Mouse (Mus musculus) left cerebral cortex, postnatal 36 days (tissue): Measurements from ENCODE around the gene Atp11a. TPM values are rescaled to one million over a fixed set of nuclear protein-coding genes. Genes with fewer than 3 reads are reported as not detected.

Source experiments
- DNase-seq, 2 experiments: peaks; one replicate each; pipeline ENCODE4 v3.0.0; 2021 to 2022; ENCODE audit warnings: low spot score in 2 of 2, mixed read lengths in 1 of 2
- intact Hi-C: fragments of 180-260 bp; cut with DNase I; formaldehyde crosslinking; loops from one replicate; pipeline ENCODE4 v1.15.1; 2025
- total RNA-seq, 2 experiments: library from RNA; stranded (reverse); gene quantifications; 2 replicates each; pipeline ENCODE4 v1.2.3; 2021

The Atp11a gene
- total RNA-seq, 2 experiments from 2014 or later = 39.7 to 52.2 TPM

DNA sequence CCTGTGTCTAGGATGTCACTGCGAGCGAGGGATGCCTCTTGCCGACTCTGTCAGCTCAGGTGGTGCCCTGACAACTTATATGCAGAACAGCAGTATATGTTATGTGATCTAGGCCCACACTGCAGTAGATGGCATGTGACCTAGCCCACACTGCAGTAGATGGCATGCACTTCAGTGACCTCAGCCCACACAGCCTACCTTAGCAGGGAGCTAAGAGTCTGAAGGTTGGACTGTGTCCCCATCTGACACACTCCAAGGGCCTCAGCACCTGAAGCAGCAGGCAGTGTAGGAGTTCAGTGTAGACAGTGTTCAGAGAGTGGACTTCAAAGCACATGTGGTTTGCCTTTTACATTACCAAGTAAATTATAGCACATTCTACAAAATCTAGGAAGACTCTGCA, 10.4 kb downstream of the Atp11a start:
- intact Hi-C loops = no loop called here

DNA sequence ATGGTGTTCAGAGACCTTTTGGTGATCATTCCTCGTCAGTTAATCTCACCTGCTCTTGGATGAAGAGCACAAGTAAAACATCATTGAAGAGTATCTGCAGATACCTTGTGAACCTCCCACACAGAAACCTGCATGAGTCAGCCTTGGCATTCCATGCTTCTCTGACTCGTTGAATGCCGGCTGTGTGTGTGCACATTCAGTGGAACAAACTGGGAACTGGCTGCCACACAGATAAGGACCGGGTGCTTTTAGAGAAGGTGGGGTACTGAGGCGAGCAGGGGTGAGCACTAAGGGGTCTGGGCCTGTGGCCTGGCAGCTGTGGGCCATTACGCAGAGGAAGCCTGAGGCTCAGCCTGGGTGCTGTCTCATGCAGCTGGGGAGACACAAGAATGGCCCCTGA, 11.9 kb downstream of the Atp11a start:
- no peak for DNase-seq
- intact Hi-C loops = no loop called here

More for the DNA sequence above, 10.4 kb downstream of the Atp11a start:
- DNase-seq = no peak

DNA sequence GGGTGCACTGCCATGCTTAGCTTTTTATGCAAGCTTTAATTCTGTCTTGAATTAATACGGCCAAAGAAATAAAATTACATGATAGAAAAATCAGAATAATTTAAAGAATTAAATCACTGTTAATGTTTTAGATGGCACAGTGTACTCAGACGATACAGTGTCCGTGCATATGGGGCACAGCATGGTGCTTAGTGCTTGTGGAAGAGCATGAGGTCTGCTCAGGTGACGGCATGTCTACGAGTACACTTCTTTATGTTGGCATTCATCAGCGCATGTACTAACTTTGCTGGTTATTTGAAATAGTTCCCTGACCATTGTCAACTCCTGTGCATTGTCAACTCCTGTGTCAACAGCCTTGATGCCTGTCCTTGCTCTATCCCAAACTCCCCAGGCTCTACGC, 12.5 kb downstream of the Atp11a start:
- intact Hi-C loops = no loop called here
- DNase-seq = no peak

DNA sequence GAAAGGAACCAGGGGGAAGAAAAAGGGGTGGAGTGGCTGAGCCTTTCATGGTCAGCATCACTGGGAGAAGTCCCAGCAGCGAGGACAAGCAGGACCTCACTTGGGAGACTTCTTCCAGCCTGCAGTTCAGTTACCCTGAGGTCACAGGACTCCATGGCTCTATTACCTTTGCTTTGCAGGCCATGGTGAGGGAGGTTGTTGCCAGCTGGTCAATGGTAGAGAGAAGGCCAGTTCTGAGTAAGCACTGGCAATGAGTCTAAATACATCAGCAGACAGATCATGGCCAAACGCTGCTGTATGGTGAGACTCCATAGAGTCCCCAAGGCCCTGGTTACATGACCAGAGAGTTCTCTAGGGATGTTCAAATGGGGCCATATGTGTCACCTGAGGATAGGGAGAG, 15.5 kb downstream of the Atp11a start:
- DNase-seq = no peak
- intact Hi-C loops = no loop called here

DNA sequence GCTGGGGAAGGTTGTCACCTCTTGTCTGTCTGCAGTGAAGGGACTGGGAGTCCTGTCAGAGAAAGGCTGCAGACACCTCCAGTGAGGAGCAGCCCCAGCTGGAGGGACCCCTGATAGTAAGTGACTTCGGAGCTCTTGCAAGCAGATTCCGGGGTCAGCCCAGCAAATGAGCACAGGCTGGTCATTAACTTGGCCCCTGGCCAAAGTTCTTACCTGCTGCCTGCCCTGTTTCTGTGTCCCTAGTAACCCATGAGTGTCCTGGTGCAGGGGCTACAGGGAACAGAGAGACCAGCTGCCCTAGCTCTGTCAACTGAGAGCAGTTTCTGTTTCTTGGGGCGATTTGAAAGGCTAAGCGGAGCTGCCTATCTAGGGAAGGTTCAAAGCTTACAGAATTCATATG, 17.1 kb downstream of the Atp11a start:
- intact Hi-C loops = no loop called here
- no peak for DNase-seq

DNA sequence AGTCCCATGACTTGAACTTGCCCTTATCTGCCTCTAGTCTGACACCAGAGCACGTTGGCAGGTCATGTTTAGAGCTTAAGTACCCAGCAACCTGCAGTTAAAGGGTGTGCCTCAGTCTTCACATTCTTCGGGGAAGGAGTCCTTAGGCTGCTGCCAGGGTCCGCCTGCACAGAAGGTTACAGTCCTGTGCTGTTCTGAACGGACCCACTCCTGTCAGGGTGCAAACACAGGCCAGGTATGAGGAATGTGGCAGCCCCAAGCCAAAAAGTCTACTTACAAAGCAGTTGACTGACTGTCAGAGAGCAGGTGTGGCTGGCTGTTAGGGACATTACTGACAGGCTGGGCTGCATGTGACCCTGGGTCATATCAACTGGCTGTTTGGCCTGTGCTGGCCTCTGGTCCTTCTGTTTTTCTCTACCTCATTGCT, 18.1 kb downstream of the Atp11a start:
- intact Hi-C loops = no loop called here
- no peak for DNase-seq

DNA sequence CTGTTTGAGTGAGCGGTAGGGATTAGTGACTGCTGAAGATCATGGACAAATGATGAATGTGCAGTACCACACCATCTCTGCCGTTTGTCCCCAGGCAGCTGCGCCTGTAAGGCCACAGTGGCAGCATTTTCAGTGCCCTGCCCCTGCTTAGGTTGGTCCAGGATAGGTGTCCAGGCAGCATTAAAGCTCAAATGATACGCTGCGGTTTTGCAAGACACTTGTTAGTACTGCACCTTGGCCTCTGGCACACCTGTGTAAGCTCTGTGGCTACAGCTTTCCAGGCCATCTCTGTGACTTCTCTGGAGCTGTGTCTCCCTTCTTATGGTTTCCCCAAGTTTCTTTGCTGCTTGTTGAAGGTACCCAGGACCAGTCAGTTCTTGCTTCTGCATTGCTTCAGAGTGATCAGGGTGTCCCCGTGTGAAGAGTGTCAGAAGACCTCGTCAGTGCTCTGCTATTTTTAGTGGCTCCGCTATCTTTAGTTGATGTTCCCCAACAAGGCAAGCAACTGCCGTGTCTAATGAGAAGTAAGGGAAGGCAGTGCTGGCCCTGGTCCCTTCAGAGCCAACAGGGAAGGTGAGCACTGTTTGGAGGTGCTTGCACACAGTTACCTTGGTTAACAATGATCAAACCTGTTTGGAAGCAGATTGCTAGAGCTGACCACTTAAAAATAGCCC, 18.6 kb downstream of the Atp11a start:
- DNase-seq = no peak

DNA sequence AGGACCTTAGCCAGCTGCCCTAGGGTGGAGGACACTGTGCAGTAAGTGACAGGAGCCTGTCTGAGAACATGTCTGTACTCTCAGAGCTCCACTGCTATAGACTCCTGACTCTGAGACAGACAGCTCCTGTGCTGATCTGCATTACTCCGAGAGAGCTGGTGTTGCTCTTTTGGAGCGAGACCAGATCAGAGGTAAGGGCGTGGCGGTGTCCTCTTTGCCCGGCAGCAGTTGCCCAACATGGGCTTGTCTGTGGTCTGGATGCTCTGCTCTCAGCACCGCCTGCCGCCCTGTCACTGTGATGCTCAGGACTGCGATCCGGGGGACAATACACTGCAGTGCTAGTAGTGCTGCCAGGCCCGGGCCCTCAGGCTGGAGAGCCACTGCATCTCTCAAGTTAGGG, 19.4 kb downstream of the Atp11a start:
- intact Hi-C loops = no loop called here
- no peak for DNase-seq

More for the DNA sequence above, 18.6 kb downstream of the Atp11a start:
- intact Hi-C loops = no loop called here

DNA sequence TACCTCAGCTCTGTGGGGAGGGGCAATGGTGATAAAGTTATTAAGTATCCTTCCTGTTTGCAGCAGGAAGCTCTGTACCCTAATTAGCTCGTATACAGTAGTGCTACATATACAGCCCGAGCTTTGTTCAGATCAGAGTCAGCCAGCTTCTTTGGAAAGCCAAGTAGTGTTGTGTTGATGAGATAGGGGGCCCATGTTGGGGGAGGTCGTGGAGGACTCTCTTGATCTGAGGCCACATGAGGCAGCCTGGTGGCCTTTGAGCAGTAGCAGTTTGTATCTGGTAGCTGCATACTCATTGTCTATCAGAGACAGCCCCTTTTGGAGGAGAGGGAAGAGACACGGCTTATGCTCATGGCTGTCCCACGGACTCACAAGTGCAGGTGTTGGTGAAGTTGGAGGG, 20.4 kb downstream of the Atp11a start:
- no peak for DNase-seq
- intact Hi-C loops = no loop called here

DNA sequence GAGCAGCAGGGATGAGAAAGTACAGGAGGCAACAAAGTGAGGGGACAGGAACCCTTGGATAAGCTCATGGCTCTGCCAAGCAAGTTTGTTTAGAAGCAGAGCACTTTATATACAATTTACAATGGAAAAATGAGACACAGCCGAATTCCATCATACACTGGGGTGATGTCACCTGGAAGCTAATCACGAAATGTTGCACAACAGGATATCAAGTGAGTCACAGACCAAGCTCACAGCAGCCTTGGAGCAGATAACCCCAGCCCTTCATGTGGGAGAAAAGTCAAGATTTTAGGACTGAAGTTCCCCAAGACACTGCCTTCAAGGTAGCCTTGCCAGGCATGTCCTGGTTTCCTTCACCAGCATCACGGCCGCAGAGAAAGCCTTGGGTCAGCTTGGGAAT, 22.7 kb downstream of the Atp11a start:
- intact Hi-C loops = no loop called here
- DNase-seq = no peak

DNA sequence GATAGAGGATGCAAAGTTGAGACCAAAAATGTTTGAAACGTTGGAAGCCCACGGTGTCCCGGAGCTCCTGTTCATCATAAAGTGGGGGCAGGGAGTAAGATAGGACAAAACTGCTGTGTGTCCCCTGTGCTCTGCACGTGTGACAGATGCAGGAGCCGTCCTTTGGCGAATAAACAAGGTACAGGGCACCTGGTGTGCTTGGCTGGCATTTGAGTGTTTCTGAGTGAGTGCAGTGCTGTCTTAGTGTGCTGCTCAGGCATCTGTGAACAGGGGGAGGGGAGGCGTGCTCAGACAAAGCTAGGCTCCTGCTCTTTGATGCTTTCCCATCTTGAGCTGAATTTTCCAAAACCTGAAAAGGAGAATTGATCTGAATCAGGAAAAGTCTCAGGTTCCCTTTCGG, 28.7 kb downstream of the Atp11a start:
- intact Hi-C loops = no loop called here

DNA sequence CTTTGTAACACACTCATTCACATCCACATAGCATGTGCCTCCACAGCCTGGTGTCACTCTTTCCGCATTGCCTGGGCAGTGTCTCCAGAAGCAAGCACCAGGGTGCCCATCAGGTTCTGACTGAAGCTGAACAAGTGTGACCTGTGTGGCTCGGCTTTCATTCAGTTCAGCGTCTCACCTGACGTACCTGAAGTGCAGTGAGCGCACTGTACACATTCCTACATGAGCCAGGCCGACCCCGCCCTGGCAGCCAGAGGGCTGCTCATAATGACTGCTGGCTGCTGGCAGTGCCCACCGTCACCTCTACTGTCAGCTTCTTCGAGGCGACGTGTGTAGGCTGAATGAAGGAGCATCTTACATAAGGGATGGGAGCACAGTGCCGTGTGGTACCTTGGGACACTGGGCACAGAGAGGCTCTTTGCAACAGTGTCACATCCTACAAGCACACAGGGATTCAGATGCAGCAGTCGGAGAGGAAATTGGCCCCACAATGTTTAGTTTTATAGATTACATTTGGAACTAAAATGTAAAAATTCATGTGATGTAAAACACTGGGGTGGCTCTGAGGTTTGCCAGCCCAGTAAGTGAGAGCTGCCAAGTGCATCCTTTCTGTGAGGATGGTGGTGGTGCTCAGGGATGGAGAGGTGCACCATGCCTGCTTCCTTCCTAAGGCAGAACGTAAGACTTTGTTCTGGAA, 29.6 kb downstream of the Atp11a start:
- DNase-seq = peak in 1 of 2 experiments; percentile 18
- intact Hi-C loops = no loop called here

More for the DNA sequence above, 28.7 kb downstream of the Atp11a start:
- no peak for DNase-seq

DNA sequence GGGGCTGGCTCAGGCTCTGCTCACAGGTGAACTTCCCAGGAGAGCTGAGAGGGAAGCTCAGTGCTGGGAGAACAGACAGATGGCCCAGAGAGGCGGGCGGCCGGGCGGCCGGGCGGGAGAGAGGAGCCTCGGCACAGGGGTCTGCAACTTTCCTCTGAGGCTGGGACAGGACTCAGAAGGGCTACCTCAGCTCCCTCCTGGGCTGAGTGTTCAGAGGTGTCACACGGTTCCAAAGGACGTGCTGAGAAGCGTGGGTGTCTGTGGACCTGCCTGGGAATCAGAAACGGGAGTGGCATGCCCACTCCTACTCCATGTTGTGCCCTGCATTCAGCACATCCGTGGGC, 30.1 kb downstream of the Atp11a start:
- no peak for DNase-seq
- intact Hi-C loops = no loop called here

DNA sequence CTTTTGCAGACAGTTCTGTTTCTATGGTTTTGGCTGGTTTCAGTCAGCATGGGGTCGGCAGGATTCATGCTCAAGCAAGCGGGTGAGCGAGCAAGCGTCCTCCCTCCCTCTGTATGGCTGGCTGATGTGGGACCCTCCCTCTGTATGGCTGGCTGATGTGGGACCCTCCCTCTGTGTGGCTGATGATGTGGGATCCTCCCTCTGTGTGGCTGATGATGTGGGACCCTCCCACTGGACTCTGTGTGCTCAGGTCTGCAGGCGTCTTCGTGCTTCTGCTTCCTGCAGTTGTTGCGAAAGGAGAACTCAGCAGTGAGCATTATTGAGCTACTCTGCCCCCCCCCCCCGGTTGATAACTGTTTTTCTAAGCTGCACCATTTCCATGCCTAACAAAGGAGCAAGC, 30.6 kb downstream of the Atp11a start:
- no peak for DNase-seq
- intact Hi-C loops = no loop called here

DNA sequence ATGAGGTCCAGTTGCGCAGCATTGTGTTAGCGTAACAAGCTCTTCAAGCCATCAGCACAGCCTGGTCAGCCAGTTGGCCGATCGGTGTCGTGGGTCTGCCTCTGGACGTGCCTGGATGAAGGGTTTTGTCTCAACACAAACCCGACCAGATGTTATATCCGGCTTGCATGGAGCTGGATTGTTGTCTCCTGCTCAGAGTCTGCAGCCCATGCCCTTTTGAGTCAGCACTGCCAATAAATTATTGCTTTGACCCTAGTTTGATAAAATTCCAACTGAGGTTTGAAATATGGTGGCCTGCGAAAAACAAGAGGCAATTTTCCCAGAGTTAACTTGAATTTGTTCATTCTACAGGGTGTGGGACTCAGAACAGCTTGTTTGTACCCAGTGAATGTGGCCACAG, 31.9 kb downstream of the Atp11a start:
- intact Hi-C loops = no loop called here
- no peak for DNase-seq

DNA sequence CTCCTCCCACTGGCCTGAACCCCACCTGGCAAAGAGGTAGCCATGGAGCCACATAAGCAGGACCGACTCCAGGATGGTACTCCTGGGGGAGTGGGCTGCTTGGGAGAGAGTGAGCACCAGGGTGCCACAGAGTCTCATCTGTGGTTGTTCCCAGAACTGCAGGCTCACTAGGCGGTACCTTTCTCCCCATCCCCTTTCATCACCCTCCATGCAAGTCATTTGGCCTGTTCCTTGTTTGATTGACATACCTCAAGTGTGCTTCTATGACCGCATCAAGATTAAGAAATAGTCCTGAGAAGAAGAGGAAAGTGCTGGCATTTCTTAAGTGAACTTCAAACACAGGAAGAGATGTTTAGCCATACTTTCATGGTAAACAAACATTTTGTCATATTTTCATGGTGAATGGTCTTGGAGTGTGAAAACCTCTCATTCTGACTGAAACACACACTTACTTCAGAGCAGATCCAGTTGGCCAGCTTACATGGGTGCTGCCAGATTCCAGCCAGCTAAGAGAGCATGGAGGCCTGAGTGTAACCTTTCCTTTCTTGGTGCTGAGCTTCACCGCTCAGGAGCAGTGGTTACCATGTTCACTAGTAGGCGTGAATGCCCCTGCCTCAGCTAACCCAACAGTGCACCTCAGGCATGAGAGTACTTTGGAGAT, 38.3 kb downstream of the Atp11a start:
- no peak for DNase-seq
- intact Hi-C loops = no loop called here

DNA sequence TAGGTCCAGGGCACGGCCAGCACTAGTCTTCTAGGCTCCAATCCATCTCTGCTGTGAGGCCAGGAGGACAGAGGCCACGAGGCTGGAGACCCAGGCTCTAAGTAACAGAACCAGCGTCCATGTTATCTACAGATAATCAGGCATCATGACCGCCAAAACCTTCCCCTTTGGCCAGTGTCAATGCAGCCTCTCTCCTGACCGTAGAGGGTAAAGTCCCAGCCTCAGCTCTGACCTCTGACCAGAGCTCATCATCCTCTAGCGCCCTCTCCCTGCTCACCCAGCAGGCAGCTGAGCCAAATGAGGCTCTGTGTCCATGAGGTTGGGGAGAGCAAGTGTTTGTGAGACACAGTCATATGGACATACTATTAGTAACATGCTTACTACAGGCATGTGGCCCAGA, 42.3 kb downstream of the Atp11a start:
- intact Hi-C loops = no loop called here
- no peak for DNase-seq

DNA sequence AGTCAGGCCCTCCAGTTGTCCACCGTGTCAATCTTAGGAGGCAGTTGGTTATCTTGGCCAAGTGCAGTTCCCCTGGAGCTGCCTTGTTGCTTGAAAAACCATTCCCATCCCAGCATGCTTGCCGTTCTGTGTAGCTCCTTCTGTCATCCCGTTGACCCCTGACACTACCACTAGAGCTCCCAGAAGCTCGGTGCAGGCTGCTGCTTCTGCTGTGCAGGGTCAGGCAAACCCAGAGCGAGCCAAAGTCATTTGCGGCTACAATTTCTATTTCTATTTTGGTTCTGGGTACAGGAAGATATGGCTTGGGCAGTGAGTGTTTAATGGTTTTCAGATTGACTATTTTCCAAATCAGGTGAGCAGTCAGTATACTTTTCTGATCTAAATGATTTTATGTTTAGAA, 43.0 kb downstream of the Atp11a start:
- DNase-seq = no peak
- intact Hi-C loops = no loop called here

DNA sequence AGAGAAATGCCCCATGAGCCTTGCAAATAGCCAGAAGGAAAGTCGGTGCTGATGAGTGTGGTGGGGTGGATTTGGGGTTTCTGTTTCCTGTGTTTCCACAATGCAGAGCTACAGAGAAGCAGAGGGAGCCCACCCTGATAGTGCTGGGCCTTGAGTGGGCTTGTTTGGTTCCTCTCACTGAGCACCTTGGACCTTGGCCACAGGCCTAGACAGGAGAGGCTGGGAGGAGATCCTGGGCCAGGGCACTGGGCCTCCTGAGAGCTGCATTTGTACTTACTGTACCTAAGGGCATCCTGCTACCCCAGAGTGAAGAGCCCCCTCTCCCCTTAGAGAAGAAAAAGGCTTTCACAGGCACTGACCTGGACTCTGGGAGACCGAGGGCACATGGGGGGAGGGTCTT, 43.4 kb downstream of the Atp11a start:
- no peak for DNase-seq
- intact Hi-C loops = no loop called here

DNA sequence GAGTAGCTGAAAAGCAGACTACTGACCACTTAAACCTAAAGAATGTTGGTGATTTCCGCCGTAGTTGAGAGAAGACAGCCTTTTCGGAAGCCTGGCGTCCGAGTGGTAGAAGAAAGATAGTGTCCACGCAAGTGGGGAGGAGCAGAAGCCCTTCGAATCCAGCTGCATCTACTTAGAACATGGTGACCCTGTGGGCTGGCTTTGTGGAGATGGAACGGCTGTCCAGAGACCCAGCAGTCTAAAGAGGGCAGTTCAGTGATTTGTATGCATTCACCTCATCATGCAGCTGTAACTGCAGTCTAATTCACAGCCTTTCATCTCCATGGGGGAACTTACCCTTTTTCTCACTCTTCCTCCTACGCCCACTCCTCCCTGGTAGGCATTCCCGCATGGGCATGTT, 44.8 kb downstream of the Atp11a start:
- intact Hi-C loops = no loop called here
- no peak for DNase-seq

DNA sequence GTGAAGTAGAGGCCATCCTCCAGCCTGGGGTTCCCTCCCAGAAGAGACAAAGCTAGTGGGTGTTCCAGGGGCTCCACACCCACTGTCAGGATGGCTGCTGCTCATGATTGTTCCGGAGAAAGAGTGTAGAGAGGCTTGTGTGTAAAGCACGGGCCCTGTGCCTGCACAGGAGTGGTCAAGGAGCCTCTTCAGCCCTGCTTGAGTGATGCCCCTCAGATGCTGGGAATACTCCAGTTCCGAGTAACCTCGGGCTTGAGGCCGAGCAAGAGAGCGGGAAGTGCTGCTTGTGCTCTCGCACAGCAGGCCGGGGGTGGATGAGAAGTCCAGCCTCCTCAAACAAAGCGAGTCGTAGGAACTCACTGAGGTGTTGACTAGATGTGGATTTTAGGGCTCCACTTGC, 46.3 kb downstream of the Atp11a start:
- intact Hi-C loops = no loop called here
- no peak for DNase-seq
